Mouse (Mus musculus): ENCODE measurements around the gene Lif.

DNA sequence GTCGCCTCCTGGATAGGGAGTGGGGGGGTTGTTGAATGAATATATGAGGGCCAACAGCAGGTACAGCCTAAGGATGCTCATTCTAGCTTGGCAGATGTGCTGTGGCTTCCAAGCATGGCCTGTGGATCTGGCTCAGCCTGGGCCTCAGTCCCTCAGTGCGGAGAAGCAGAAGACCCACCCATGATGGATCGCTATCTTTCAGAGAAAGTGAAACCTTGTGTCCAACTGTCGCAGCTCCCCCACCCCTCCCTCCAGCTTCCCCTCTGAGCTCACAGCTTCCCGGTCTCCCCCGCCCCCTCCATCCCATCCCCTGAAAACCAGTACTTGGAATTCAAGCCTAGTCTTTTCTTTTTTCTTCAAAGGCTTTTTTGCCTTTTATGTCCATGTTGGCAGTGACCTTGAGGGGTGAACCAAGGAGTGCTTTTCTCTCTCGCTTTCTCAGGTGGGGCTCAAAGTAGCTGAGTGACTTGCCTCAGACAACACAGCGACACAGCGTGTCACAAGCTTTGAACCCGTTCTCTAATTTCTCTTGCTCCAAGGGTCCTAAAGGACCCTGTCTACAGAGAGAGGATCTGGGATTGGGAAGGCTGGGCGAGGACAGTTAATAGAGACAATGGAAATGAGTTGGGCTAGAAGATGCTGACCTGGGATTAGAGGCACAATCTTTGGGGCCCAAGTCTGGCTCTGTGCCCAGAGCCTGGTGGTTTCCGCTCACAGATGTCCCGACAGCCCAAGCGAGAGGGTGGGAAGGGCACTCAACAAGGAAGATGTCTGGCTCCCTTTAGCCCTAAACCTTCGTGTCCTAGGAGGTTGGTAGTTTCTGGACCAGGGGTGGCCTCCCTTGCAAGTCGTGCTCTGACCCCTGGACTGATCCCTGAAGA lies 21.5 kb upstream of the Lif start, which contains the start of gene Osm:
- no peak for TF ChIP-seq ZC3H11A (IDR thresholded peaks at IDR 0.05; ENCODE audit: borderline replicate concordance, low read depth, low read length)
- no peak for TF ChIP-seq MAFK (IDR thresholded peaks at IDR 0.05; ENCODE audit: insufficient read depth, low read depth, low read length)
- TF ChIP-seq ZNF384 (IDR thresholded peaks at IDR 0.05; ENCODE audit: low read depth, low read length) = no peak
- TF ChIP-seq CHD2 (IDR thresholded peaks at IDR 0.05; ENCODE audit: low read depth, low read length) = no peak
- TF ChIP-seq HCFC1 (IDR thresholded peaks at IDR 0.05; ENCODE audit: borderline replicate concordance, insufficient read depth, low read length) = no peak

All from ES-E14 (cell line).